In the genomic region with DNA sequence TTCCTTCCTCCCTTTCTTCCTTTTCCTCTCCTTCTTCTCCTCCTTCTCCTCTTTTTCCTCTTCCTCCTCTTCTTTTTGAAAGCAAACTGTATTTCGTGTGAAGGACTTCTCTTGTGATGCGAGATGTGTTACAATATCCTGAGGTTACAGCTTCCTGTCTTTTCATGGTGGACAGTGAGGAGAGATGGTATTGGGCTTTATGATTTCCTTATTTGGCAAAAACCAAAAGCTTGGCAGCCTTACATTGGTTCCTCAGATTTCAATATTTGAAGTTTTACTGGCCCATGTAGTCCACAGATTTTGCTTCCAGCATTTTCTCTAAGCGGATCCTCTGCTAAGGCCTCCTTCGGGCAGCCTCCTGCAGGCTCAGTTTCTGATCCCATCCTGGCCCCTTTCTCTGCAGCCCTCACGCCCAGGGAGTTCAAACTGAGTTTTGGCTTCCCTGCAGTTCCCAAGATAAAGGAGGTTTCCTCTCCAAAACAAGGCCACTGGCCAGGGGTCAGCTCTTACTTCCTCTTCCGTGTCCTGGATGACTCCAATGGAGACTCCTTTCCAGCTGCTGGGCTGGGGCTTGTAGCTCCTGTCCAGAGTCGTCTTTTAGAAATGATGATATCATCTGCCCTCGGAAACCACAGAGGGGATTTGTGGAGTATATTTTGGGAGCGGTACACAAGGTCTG, we compare ENCODE assay signal across 14 mouse cellular contexts.
DNase-seq lines count a peak whose midpoint lies in the region; ATAC-seq and TF ChIP-seq lines count a peak whose summit lies in the region.
"Had no signal": no experiment of that assay in that cellular context is flagged by ENCODE, and none has a peak within 500 bp of the region (broad histone marks: within the 10 kb centered on the region; RNA-seq: fewer than 3 reads in every experiment).

No protein-coding gene starts in this region.

- DNase-seq in adrenal gland, adult 2 months: peak; percentile 48
- DNase-seq in adrenal gland, postnatal 25 days: no peak
- DNase-seq in kidney, postnatal 14 days: peak; percentile 55
- DNase-seq in kidney, adult 18-20 months: no peak
- DNase-seq in heart, postnatal 0 days (ENCODE audit: low spot score): peak; percentile 55
- DNase-seq in urinary bladder, postnatal 14 days (ENCODE audit: low spot score): no peak
- no peak for DNase-seq in Muller cell, postnatal 12 days (ENCODE audit: inconsistent ontology term)
- DNase-seq: cerebellum, adult 9-11 months had no signal

- H3K4me2 ChIP-seq in heart, postnatal 0 days (ENCODE audit: low read depth, low read length): no peak overlapping the region
- no peak overlapping the region for H3K4me2 ChIP-seq in stomach, embryonic 16.5 days (ENCODE audit: low read depth, low read length)
- H3K4me2 ChIP-seq: hindbrain, embryonic 13.5 days had no signal

- no peaks in the 10 kb centered on the region for H3K27me3 ChIP-seq in heart, postnatal 0 days (ENCODE audit: control insufficient read depth, insufficient read depth, low read length)
- H3K27me3 ChIP-seq in stomach, embryonic 16.5 days (ENCODE audit: control insufficient read depth, insufficient read depth, low read length): no peaks in the 10 kb centered on the region

- ATAC-seq in heart, postnatal 0 days (ENCODE audit: insufficient read depth, low read depth): no peak
- no peak for ATAC-seq in stomach, embryonic 16.5 days (ENCODE audit: insufficient read depth, low FRiP score)
- ATAC-seq: activated CD4-positive, CD25-positive, alpha-beta regulatory T cell, adult 4 months had no signal

- no peaks in the 10 kb centered on the region for H3K9me3 ChIP-seq in heart, postnatal 0 days (replicated peaks; ENCODE audit: control insufficient read depth, low read length)
- H3K9me3 ChIP-seq in stomach, embryonic 16.5 days (replicated peaks; ENCODE audit: control insufficient read depth, low read length): no peaks in the 10 kb centered on the region
- H3K9me3 ChIP-seq: hindbrain, embryonic 13.5 days had no signal

- H3K9ac ChIP-seq in heart, postnatal 0 days (replicated peaks; ENCODE audit: low read depth, low read length): no peak overlapping the region
- no peak overlapping the region for H3K9ac ChIP-seq in stomach, embryonic 16.5 days (ENCODE audit: low read length)
- H3K9ac ChIP-seq: hindbrain, embryonic 13.5 days; liver, embryonic 14.5 days had no signal

- TF ChIP-seq EP300 in heart, postnatal 0 days (IDR thresholded peaks at IDR 0.05; ENCODE audit: low read depth): no peak

- TF ChIP-seq CTCF in heart, postnatal 0 days (IDR thresholded peaks at IDR 0.05; ENCODE audit: low read depth): no peak

- peaks cover 36% of the 10 kb centered on the region for H3K4me1 ChIP-seq in heart, postnatal 0 days (ENCODE audit: control insufficient read depth, insufficient read depth)
- H3K4me1 ChIP-seq in stomach, embryonic 16.5 days (ENCODE audit: control insufficient read depth, insufficient read depth, low read length): peaks cover 35% of the 10 kb centered on the region

- WGBS in heart, postnatal 0 days: 35% methylated on average over 9 of the region's 9 CpGs
- 61% methylated on average over 9 of the region's 9 CpGs for WGBS in stomach, embryonic 16.5 days

- H3K36me3 ChIP-seq in heart, postnatal 0 days (replicated peaks; ENCODE audit: control insufficient read depth, insufficient read depth, low read length): no peaks in the 10 kb centered on the region
- H3K36me3 ChIP-seq in stomach, embryonic 16.5 days (ENCODE audit: control insufficient read depth, insufficient read depth, low read length): no peaks in the 10 kb centered on the region
- H3K36me3 ChIP-seq: hindbrain, embryonic 13.5 days had no signal

- H3K4me3 ChIP-seq in heart, postnatal 0 days (ENCODE audit: low read depth, low read length): no peak overlapping the region
- H3K4me3 ChIP-seq in stomach, embryonic 16.5 days (replicated peaks; ENCODE audit: low read length): no peak overlapping the region
- H3K4me3 ChIP-seq: hindbrain, embryonic 13.5 days; layer of hippocampus, adult 2 months had no signal

- H3K27ac ChIP-seq in heart, postnatal 0 days (ENCODE audit: low read depth): peak overlapping the region; percentile 97
- H3K27ac ChIP-seq in stomach, embryonic 16.5 days (ENCODE audit: low read length): peak overlapping the region; percentile 31; the same call in 1 of the 2 replicates
- H3K27ac ChIP-seq: hindbrain, embryonic 13.5 days; layer of hippocampus, adult 2 months; liver, embryonic 14.5 days; macrophage had no signal

Comparison
In these comparisons a context has a peak if more than half of its experiments do, and no peak if none do; other contexts are left out.
1. DNase-seq: peak in adrenal gland, adult 2 months (single experiment), kidney, postnatal 14 days (single experiment) and heart, postnatal 0 days (single experiment); none in adrenal gland, postnatal 25 days (single experiment), kidney, adult 18-20 months (single experiment), urinary bladder, postnatal 14 days (single experiment) and Muller cell, postnatal 12 days (single experiment).